Mouse (Mus musculus) cerebellum, adult 11 months (tissue): Measurements from ENCODE around the gene Ednrb.
"Not testable (repeated sequence)": the region's sequence is repeated elsewhere in the genome, so short reads cannot be mapped to it uniquely, and the experiment has no call there.

ENCODE experiments used
- DNase-seq: peaks from one replicate; pipeline ENCODE4 v3.0.0; 2022

Gene Ednrb

DNA sequence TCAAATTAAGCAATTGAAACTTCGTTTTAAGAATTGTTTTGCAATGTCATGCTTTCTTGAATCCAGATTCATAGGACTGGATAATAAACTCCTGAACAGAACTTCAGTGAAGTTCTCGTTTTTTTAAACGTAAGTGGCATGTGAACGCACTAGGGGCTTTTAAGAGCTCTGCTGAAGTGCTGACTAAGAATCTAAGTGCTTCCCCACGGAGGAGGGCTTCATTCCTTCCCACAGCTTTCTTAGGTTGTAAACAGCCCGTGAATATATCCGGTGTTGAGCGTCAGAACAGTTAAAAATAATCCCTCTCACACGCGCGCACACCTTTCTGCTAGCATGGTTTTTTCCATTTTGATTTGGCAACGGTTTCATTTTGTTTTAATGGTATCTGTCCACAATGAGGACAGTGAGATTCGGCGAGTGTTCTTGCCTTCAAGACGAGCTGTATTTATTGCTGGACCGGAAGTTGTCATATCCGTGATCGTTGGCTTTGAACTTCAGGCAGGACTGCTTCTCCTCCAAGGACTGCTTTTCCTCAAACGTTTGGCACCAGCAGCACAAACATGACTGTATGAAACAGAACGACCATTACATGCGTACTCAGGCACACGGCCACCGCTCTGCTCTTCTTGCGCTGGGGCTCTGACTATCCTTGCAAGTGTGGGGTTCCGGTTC lies 27.4 kb downstream of the Ednrb start:
- DNase-seq, result no peak

DNA sequence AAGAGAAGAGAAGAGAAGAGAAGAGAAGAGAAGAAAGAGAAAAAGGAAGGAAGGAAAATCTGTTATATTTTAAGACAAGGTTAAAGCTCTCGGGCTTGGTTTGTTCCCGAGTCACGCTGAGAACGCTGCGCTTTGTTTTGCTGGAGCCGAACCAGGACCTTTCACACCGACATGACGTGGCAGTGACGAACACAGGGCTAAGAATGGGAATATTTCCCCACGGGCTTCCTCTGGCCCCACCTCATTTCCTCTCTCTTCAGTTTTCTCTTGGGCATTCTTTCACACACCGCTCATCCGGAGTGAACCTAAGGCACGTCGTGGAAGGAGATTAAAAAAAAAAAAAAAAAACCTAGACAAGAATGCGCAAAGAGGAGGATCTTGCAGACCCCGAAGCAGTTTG lies 28.7 kb downstream of the Ednrb start:
- DNase-seq, result no peak

DNA sequence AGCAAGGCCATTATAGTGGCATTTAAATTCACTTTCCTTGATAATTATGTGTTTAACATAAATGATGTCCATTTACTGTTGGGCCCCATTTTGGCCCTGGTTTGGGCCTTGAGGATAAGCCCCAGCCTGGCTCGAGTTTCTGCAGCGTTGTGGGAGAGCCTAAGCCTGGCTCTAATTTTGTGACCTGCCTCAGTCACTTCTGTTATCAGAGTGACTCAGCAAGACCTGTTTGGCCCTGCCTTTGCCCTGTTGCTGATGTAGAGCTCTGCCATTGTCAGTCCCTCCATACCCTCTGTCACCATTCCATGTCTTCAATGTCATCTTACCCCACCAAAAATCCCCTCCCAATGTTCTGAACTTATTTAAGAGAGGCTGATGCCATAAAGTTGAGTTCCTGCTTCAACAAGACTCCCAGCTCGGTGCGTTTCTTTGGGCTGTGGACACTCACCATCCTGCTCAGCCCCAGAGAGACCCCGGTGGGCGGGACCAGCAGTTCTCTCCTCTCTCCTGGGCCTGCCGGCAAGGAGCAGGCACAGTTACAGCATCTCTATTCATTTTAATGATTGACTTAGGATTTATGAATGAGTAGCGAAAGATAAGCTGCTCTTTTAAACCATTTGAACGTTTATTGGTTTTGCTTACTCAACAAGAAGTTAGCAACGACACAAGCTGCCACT lies 30.0 kb downstream of the Ednrb start:
- no peak for DNase-seq

DNA sequence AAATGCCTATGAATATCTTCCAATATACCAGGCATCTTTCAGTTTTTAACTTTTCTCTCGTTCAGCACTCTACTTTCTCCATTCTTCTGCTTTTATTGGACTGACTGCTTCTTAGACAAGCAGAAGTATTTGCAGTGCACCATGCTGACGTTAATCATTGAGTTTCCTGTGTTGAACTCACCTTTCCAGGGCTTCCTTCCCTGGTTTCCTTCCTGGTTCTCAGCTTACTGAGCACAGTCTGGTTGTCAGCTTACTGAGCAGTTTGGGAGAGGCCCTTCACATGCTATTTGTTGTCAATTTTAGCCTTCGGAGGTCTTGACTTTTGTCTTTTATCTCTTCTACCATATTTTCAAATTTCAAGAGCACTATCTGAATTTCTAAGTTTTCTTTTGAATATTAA lies 31.0 kb downstream of the Ednrb start:
- DNase-seq, result no peak

DNA sequence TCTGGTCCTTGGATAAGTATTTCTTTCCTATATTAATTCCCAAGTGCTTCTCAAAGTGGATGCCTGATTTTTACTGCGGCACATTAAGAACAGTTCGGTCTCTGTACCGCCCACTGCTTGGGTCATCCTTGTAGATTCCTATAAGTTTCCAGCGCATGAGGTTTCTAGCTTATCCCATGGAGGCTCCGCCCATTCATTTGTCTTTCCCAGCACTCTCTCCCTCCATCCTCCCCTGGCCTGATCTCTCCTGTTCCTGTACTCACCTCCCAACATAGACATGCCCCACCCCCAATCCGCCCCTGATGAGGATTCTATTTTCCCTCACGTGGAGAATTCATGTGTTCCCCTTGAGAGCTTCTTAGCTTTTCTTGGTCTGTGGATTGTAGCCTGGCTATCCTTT lies 32.9 kb downstream of the Ednrb start:
- no peak for DNase-seq

DNA sequence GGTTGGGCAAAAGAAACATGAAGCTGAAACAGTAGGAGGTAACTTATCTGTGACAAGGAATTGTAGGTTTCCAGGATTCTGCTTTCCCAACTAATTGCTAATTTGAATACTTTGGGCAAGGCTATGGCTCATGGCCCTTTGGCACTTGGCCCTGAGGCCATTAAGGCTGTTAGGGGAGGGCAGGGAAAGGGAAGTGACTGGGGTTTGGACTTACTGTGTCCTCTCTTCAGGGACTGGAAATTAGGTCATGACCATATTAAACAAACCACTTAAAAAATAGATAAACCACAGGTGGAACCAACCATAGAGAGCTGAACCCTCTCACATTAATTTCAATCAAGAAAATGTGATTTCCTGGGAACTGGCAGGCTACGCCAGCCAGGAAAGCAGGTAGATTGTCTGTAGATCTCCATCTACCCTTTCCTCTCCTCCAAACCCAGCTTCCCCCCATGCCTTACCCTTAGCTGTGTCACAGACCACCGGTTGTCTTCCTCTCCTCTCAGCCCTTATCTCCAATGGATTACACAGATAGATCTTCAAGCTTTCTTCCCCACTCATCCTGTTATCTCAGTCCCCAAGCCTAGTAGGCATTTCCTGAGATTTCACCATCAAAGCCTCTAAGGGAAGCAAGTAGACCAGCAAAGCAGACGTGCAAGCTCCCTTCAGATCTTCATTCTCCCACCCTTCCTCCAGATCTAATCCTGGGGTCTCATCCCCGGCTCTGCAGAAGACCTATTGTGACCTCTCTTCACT lies 40.1 kb downstream of the Ednrb start:
- DNase-seq, result no peak

DNA sequence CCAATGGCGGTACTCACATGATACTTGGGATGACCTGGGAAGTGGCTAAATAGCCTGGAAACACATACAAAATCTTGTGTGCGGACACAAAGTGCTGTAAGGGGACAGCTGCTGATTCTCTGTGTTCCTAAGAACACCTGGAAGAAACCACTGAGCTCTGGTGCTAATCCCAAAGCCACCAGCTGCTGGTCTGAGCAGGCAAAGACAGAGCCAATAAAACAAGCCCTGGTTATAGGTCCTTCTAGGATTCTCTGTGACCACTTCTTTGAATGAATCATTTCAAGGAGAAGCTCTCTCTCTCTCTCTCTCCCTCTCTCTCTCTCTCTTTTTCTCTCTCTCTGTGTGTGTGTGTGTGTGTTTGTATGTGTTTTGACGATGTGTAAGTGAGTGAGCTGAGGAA lies 47.1 kb downstream of the Ednrb start:
- no peak for DNase-seq

DNA sequence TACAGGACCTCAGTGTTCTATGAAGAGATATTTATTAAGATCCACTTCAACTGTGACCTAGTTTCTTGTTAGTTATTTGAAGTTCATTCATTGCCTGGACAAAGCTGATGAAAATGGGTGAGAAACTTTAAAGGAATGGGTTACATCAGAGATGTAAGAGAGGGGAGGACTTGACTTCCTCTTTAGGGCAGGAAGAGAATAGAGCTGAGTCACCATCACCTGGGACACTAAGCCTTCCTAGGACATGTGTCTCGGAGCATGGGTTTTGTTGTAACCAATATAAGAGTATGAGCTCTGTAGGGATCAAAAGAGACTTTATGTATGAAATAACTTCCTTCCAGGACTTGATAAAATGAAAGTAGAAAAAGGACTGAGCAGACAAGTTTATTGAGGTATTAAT lies 48.6 kb downstream of the Ednrb start:
- DNase-seq, result no peak

DNA sequence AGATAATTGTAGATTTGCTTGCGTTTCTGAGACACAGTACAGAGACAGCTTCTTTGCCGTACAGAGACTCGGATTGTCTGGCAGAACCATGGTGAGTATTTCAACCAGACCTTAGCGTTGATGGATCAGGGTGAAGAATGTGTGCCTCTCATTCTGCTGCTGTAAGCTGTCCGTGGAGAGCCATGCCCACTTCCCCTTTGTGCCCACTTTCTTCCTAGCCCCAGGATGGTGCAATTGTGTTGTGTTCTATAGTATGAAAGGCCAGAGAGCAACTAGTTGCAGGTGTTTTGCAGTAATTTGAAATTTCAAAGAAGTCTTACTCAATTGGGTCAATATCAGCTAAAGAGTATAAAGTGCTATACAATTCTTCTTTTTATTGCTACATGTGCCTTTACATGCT lies 50.8 kb downstream of the Ednrb start:
- no peak for DNase-seq

DNA sequence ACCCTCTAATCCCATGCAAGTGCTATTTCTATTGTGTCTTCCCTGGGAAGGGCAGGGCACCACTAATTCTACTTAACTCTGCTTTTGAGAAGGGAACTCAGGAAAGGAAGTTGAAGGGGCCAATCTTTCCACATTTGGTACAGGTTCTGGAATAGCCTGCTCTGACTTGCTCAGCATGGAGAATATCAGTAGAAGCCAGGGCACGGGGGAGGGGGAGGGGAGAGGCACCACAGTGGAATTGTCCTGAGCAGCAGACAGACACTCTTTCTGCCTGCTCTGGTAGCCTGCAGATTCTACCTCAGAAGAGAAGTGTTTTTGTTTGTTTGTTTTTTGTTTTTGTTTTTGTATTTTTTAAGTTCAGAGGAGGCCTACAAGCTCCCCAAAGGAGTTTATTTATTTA lies 51.5 kb downstream of the Ednrb start:
- no peak for DNase-seq

DNA sequence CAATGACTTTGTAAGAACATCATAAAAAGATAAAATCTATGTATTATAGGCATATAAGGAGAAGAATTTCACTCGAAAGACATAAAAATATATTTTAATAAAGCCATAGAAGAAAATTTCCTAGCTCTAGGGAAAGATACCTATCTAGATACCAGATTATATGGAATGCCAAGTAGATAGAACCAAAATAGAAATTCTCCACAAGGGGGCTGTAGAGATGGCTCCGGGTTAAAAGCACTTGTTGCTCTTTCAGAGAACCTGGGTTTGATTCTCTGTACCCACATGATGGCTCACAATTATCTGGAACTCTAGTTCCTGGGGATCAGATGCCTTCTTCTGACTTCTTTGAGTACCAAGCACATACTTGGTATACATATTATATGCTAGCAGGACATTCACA lies 56.7 kb downstream of the Ednrb start:
- no peak for DNase-seq

DNA sequence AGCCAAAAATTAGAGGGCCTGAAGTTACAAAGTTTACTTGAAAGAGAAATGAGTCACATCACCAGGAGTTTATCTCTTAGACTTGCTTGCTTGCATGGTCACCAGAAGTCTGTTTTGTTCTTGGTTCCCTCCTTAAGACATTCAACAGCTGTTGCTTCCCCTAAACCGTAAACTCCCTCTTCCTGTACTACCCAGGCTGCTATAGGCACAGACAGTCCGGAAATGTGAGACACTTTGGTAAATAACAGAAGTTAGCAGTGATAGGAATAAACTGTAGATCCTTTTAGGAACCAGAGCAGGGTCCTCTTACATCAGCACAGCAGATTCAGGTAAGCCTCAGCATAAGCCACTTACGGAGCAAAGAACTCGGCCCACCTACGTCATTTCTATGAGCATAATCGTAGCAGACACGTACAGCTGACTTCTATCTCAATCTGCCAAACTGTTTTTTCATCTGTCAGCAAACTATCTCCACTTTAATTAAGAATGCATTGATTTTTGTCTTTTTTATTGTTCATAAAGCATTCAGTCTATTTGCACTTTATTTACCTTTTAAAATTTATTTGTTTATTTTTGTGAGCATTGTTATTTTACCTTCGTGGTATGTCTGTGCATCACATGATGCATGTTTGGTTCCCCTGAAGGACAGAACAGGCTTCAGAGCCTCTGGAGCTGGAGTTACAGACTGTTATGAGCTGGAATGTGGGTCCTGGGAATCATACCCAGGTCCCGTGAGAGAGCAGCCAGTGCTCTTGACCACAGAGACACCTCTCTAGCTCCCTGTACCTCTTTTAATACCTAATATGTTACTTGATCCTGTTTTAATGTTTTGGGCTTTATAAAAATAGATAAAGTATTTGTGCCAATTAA lies 58.9 kb downstream of the Ednrb start:
- no peak for DNase-seq

DNA sequence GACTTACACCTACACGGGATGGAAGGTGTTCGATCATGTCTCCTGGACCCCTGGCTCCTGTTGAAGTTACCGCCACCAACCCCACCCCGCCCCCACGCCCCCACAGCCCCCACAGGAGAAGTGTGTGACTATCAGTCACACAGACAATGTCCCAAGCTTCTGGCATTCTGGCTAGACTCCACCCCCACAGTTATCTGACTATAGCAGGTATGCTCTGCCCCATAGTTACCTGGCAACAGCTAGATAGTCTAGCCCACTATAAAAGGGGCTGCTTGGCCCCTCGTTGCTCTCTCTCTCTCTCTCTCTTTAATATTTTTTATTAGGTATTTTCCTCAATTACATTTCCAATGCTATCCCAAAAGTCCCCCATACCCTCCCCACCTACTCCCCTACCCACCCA lies 63.9 kb downstream of the Ednrb start:
- DNase-seq, result not testable (repeated sequence)

DNA sequence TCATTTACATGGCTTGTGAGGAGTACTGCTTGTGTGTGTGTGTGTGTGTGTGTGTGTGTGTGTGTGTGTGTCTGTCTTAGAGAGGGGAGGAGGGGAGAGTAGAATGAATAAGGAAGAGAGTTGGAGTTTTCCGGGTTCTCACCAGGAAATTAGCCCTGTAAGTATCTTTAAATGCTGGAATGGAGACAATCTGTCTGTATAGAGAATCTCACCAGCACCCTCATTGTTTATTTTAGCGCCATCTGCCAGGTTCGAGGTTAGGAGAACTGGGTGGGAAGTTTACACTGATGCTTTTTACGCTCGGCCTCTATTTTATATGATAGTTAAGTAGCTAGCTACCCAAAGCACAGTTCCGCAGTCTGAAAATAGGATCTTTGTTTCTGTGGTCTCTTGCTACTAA lies 64.9 kb downstream of the Ednrb start:
- DNase-seq, result no peak

DNA sequence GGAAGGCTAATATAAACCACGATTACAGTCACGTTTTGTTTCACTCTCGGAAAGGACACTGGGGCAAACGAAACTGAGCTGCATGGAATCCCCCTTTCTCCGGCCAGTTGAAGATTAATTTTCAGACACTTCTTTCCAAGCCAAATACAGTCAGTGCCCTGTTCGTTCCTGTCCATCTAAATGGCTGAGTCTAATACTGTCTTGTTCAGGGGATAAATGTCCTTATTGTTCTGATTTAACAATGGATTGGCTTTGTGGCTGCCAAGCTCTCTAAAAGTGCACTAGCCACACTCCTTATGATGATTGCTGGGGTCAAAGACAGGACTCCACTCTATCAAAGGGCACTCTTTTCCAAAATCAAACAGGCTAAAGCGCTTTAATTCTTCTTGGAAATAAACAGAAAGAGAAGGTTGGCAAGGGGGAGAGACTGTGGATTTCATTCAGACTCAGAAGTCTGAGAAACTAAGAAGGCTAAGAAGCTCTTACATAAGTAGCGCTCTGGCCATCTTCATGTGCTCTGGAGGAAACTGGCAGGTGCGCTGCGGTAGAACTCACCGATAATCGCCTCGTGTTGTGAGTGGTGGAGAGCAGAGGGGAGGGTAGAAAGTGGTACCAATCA lies 65.6 kb downstream of the Ednrb start:
- DNase-seq, result no peak

DNA sequence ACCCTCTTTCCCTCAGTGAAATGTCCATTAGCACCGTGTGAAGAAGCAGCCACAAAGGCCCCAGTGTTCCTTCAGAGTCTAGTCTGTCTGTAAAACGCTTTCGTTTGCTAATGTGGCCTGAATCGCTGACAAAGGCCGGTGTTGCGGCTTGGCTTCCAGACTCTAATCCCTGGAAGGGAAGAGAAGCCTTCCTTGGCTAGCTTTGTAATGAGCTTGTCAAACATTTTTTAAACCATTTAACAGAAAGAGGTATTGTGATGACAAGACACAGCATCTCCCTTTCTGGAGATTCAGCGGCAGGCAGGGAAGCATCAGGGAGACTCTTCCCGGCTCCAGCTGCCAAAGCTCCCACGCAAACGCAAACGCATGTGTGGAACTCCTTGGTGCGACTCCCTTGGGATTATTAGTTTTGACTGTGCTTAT lies 66.2 kb downstream of the Ednrb start:
- DNase-seq, result peak; percentile 11

DNA sequence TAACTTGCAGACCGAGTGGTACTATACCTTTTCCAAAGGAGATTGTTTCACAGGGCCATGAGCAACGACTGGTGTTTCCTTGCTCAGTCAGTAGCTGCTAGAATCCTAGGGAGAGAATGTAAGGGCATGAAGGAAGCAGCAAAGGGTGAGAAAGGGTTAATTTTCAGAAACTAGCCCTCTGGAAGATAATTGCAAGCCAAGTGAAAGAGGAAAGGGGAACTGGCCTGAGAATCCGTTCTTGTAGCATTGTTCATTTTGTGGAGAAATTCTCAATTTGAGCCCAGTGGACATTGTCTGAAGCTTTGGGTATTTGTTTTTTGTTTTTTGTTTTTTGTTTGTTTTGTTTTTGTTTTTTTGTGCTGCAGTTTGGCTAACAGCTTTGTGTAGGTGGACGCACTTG lies 66.8 kb downstream of the Ednrb start:
- no peak for DNase-seq

DNA sequence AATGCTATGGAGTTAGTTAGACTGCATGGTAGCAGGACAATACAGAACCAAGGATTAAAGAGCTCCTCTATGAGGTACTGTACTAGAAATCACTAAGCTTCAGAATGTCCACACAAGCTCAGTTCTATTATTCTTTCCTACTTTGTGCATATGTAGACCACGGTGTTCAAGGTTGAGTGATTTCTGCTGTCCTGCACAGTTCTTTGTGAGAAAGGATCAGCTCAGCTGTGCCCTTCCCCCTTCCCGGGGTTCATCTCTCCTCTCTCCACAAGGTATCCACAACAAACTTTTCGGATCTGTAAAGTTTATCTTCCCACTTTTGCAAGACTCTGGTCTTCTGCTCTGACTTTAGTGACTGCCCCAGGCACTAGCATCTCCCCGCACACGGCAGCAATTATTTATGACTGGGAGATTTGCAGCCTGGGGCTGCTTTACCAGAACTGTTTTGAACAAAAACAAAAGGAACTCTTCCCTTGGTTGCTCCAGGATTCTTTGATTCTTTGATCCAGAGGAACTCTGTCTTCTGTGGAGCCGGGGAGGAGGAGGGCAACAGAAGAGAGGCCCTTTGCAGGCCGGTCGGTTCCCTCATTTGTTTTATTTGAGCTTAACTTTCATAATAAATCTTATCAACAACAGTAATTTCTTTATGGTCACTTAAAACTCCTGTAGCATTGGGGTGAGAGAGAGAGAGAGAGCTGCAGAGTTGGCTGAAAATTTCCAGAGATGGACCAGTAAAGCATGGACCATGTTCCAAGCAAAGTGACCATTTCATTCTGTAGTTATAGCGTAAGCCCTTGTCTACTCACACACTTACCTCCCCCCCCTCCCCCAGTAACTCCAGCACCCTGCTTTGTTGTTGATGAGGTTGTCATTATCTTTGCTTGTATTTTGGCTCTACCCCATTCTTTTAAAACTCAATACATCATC lies 74.6 kb downstream of the Ednrb start:
- no peak for DNase-seq

DNA sequence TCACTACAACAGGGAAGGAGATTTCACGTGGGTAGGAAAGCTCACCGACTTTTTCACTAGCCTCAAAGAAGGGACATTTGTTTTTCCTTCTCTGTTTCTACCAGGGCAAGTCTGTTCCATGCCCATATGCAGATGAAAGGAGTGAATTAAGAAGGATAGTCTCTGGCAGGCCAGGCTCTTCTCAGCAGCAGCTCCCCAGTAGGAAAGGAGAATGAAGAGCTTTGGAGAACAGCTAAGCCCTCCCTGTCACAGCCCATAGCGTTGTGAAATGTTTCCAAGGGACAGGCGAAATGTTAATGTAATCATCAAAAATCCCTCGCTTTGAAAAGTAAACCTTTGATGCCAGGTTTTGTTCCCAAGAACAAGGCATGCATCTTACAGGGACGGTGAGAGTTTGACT lies 76.7 kb downstream of the Ednrb start:
- no peak for DNase-seq
